Mouse (Mus musculus): ENCODE measurements around the gene Fhad1. TPM values are rescaled to one million over a fixed set of nuclear protein-coding genes. Genes with fewer than 3 reads are reported as not detected.
A peak's percentile ranks its signal among the peaks of the same experiment; 100 is the strongest.

The Fhad1 gene
- total and polyA plus RNA-seq, 3 experiments, result 4.8 to 8.6 (median 5.5) TPM

GRCm38 (mm10) chr4:141983689-141984088 lies 31.2 kb downstream of the Fhad1 start:
- no peak for DNase-seq (ENCODE audit: extremely low read depth)
- Histone ChIP-seq H3K9ac (ENCODE audit: insufficient read depth, low read depth) (no peak overlapping the region), H3K9me3 (replicated peaks; ENCODE audit: low read length) (peaks cover 3% of the 10 kb centered on the region), H3K4me3 (replicated peaks in 1 of 3; ENCODE audit: low read depth in 2 of 3, low read length in 2 of 3, poor library complexity in 1 of 3) (no peak overlapping the region), H3K4me1 (ENCODE audit: control insufficient read depth in 1 of 2, insufficient read depth in 2 of 2) (peaks cover 0 to 11% of the 10 kb centered on the region in 2 experiments; a peak in 2 of 4 replicates), H3K79me2 (replicated peaks; ENCODE audit: control insufficient read depth, extremely low read depth, insufficient read depth, poor library complexity, severe bottlenecking) (no peaks in the 10 kb centered on the region), H3K4me2 (ENCODE audit: insufficient read depth, low read depth, poor library complexity, severe bottlenecking) (no peak overlapping the region), H3K27ac (ENCODE audit: insufficient read depth, low read depth) (no peak overlapping the region), H3K36me3 (replicated peaks in 1 of 2; ENCODE audit: control insufficient read depth in 1 of 2, insufficient read depth in 1 of 2, low read length in 1 of 2) (no peaks in the 10 kb centered on the region), H3K27me3 (replicated peaks) (peaks cover 17% of the 10 kb centered on the region)
- in situ Hi-C loops (cut with MboI; ENCODE audit: low pct_ligation_motif_present, low pct_unique_long_range_greater_than_20kb, low sequenced_read_pairs), result no loop called here
- dilution Hi-C loops (cut with MboI; ENCODE audit: extremely low pct_ligation_motif_present, extremely low pct_unique_long_range_greater_than_20kb, low sequenced_read_pairs), result no loop called here
- TF ChIP-seq ZMIZ1 (IDR thresholded peaks at IDR 0.05; ENCODE audit: low read depth, low read length) (no peak), USF1 (IDR thresholded peaks at IDR 0.05; ENCODE audit: low read depth, low read length) (no peak), TCF12 (IDR thresholded peaks at IDR 0.05; ENCODE audit: low read depth, low read length) (no peak), CHD1 (IDR thresholded peaks at IDR 0.05; ENCODE audit: low read depth, low read length) (no peak), CTCF (conservative IDR thresholded peaks at IDR 0.05 in 1 of 2, IDR thresholded peaks at IDR 0.05 in 1 of 2; ENCODE audit: low read depth in 2 of 2, low read length in 2 of 2) (peak in 1 of 2 experiments; percentile 81; a peak in 2 of 4 replicates), JUND (conservative IDR thresholded peaks at IDR 0.05; ENCODE audit: low read depth, low read length) (no peak), RAD21 (IDR thresholded peaks at IDR 0.05; ENCODE audit: low read depth, low read length) (peak; percentile 42), NELFE (IDR thresholded peaks at IDR 0.05; ENCODE audit: low read depth, low read length) (peak; percentile 34; the same call in 1 of the 2 replicates), SMC3 (IDR thresholded peaks at IDR 0.05; ENCODE audit: low read depth, low read length) (peak; percentile 55)

- in situ Hi-C loops (cut with MboI; ENCODE audit: low pct_ligation_motif_present, low pct_unique_long_range_greater_than_20kb, low sequenced_read_pairs), result no loop called here
- H3K9me3 ChIP-seq (replicated peaks; ENCODE audit: low read length), result peaks cover 3% of the 10 kb centered on the region
- no peak overlapping the region for H3K9ac ChIP-seq (ENCODE audit: insufficient read depth, low read depth)
Observed at GRCm38 (mm10) chr4:141981475-141981874, 33.4 kb downstream of the Fhad1 start.

More at GRCm38 (mm10) chr4:141981475-141981874, 33.4 kb downstream of the Fhad1 start:
- TF ChIP-seq ELF1 (IDR thresholded peaks at IDR 0.05; ENCODE audit: low read depth, low read length) (no peak), EP300 (IDR thresholded peaks at IDR 0.05; ENCODE audit: low read length) (no peak), NRF1 (IDR thresholded peaks at IDR 0.05; ENCODE audit: low read depth, low read length) (no peak), ZNF384 (IDR thresholded peaks at IDR 0.05; ENCODE audit: low read depth, low read length) (no peak), ETS1 (conservative IDR thresholded peaks at IDR 0.05; ENCODE audit: low read depth, low read length) (no peak), POLR2AphosphoS2 (IDR thresholded peaks at IDR 0.05; ENCODE audit: low read depth, low read length) (no peak), MAX (IDR thresholded peaks at IDR 0.05; ENCODE audit: low read length) (no peak), USF1 (IDR thresholded peaks at IDR 0.05; ENCODE audit: low read depth, low read length) (no peak), TBP (conservative IDR thresholded peaks at IDR 0.05; ENCODE audit: low read depth, low read length) (no peak), MYC (IDR thresholded peaks at IDR 0.05; ENCODE audit: low read depth, low read length) (no peak), MEF2A (IDR thresholded peaks at IDR 0.05; ENCODE audit: borderline replicate concordance, low read depth, low read length) (no peak), RCOR1 (conservative IDR thresholded peaks at IDR 0.05; ENCODE audit: low read depth, low read length) (no peak), ZMIZ1 (IDR thresholded peaks at IDR 0.05; ENCODE audit: low read depth, low read length) (no peak), USF2 (conservative IDR thresholded peaks at IDR 0.05; ENCODE audit: low read depth, low read length) (no peak), GABPA (IDR thresholded peaks at IDR 0.05; ENCODE audit: insufficient replicate concordance, low read depth, low read length) (no peak), TCF12 (IDR thresholded peaks at IDR 0.05; ENCODE audit: low read depth, low read length) (no peak), SMC3 (IDR thresholded peaks at IDR 0.05; ENCODE audit: low read depth, low read length) (no peak), POLR2A (IDR thresholded peaks at IDR 0.05; ENCODE audit: low read depth, low read length) (no peak), IRF4 (IDR thresholded peaks at IDR 0.05; ENCODE audit: low read depth, low read length) (no peak), UBTF (IDR thresholded peaks at IDR 0.05; ENCODE audit: low read depth, low read length) (no peak)
- Histone ChIP-seq H3K36me3 (replicated peaks in 1 of 2; ENCODE audit: control insufficient read depth in 1 of 2, insufficient read depth in 1 of 2, low read length in 1 of 2) (no peaks in the 10 kb centered on the region), H3K79me2 (replicated peaks; ENCODE audit: control insufficient read depth, extremely low read depth, insufficient read depth, poor library complexity, severe bottlenecking) (no peaks in the 10 kb centered on the region), H3K27ac (ENCODE audit: insufficient read depth, low read depth) (no peak overlapping the region), H3K4me1 (ENCODE audit: control insufficient read depth in 1 of 2, insufficient read depth in 2 of 2) (peaks cover 0 to 11% of the 10 kb centered on the region in 2 experiments; a peak in 2 of 4 replicates), H3K4me3 (replicated peaks in 1 of 3; ENCODE audit: low read depth in 2 of 3, low read length in 2 of 3, poor library complexity in 1 of 3) (no peak overlapping the region), H3K4me2 (ENCODE audit: insufficient read depth, low read depth, poor library complexity, severe bottlenecking) (no peak overlapping the region), H3K27me3 (replicated peaks) (peaks cover 17% of the 10 kb centered on the region)
- no peak for DNase-seq (ENCODE audit: extremely low read depth)
- dilution Hi-C loops (cut with MboI; ENCODE audit: extremely low pct_ligation_motif_present, extremely low pct_unique_long_range_greater_than_20kb, low sequenced_read_pairs), result no loop called here
